Mouse (Mus musculus) MEL (cell line): Measurements from ENCODE around the gene Ckap5.

Source experiments
- CTCF ChIP-seq, 3 experiments: IDR thresholded peaks in 2 of 3; conservative IDR thresholded peaks in 1 of 3; 2 replicates each; pipeline ENCODE4 v1.5.1; 2011 to 2012; ENCODE audit warnings: low read length in 3 of 3, low read depth in 2 of 3, mild to moderate bottlenecking in 2 of 3, improper control_type of control experiment in 1 of 3, inconsistent platforms in 1 of 3, mixed read lengths in 1 of 3, moderate library complexity in 1 of 3; ENCODE audit not compliant: control insufficient read depth in 1 of 3, insufficient read depth in 1 of 3, poor library complexity in 1 of 3, severe bottlenecking in 1 of 3
- MAFK ChIP-seq: IDR thresholded peaks from 2 replicates; pipeline ENCODE4 v1.6.1; 2011; ENCODE audit warnings: low read depth, mild to moderate bottlenecking, low read length, improper control_type of control experiment, borderline replicate concordance
- NELFE ChIP-seq: IDR thresholded peaks from 2 replicates; pipeline ENCODE4 v1.6.1; 2011; ENCODE audit warnings: low read depth, low read length, improper control_type of control experiment
- POLR2A ChIP-seq, 2 experiments: IDR thresholded peaks; 2 replicates each; pipeline ENCODE4 v1.6.1; 2011 to 2012; ENCODE audit warnings: low read length in 2 of 2, mild to moderate bottlenecking in 2 of 2, control low read depth in 1 of 2, improper control_type of control experiment in 1 of 2, low read depth in 1 of 2, moderate library complexity in 1 of 2; ENCODE audit not compliant: control insufficient read depth in 1 of 2, insufficient read depth in 1 of 2, poor library complexity in 1 of 2
- TAL1 ChIP-seq: IDR thresholded peaks from 2 replicates; pipeline ENCODE4 v1.6.1; 2012; ENCODE audit warnings: mild to moderate bottlenecking, inconsistent platforms, low read length, moderate library complexity, mixed read lengths
- TCF12 ChIP-seq: IDR thresholded peaks from 2 replicates; pipeline ENCODE4 v1.6.1; 2014; ENCODE audit warnings: low read depth, mild to moderate bottlenecking, inconsistent platforms, low read length, improper control_type of control experiment, moderate library complexity
- UBTF ChIP-seq: IDR thresholded peaks from 2 replicates; pipeline ENCODE4 v1.6.1; 2012; ENCODE audit warnings: low read depth, mild to moderate bottlenecking, inconsistent platforms, low read length, improper control_type of control experiment, moderate library complexity, borderline replicate concordance; ENCODE audit not compliant: insufficient read depth
- ZKSCAN1 ChIP-seq: IDR thresholded peaks from 2 replicates; pipeline ENCODE4 v1.6.1; 2012; ENCODE audit warnings: low read depth, mild to moderate bottlenecking, inconsistent platforms, low read length, improper control_type of control experiment, moderate library complexity

DNA sequence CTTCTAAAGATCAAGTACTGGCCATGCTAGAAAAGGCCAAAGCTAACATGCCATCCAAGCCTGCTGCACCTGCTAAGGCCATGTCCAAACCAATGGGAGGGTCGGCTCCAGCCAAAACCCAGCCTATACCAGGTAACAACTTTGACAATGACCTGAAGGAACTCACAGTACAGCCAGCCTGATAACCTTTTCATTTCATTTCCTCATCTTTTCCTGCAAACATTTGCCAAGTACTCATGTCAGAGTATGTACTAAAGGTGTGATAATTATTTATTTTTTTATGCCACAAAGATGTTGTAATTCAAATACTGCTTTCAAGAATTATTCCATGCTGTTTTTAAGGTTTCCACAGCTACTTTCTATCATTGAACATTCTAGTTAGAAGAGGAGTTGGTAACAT is 59.7 kb downstream of the Ckap5 start:
- TF ChIP-seq POLR2A (IDR thresholded peaks at IDR 0.05; ENCODE audit: control insufficient read depth in 1 of 2, insufficient read depth in 1 of 2, low read depth in 1 of 2, low read length in 2 of 2, poor library complexity in 1 of 2): no peak
- no peak for TF ChIP-seq TCF12
- no peak for TF ChIP-seq MAFK
- no peak for TF ChIP-seq NELFE
- TF ChIP-seq UBTF: no peak
- TF ChIP-seq ZKSCAN1: no peak
- no peak for TF ChIP-seq TAL1
- no peak for TF ChIP-seq CTCF (IDR thresholded peaks at IDR 0.05 in 2 of 3, conservative IDR thresholded peaks at IDR 0.05 in 1 of 3; ENCODE audit: control insufficient read depth in 1 of 3, insufficient read depth in 1 of 3, low read depth in 2 of 3, low read length in 3 of 3, poor library complexity in 1 of 3, severe bottlenecking in 1 of 3)
